Mouse (Mus musculus) limb, embryonic 11.5 days (tissue): ENCODE data around the gene Zfand4. TPM values are rescaled to one million over a fixed set of nuclear protein-coding genes. Genes with fewer than 3 reads are reported as not detected.
A peak's percentile ranks its signal among the peaks of the same experiment; 100 is the strongest.

Experiments
- ATAC-seq: fragments of 200-750 bp; cut with Nextera tagmentation; 2 replicates; pipeline ENCODE4 v1.8.0; 2017; ENCODE audit warnings: low read depth; ENCODE audit not compliant: insufficient number of reproducible peaks, low FRiP score, low TSS enrichment
- DNase-seq: peaks from one replicate; pipeline ENCODE4 v3.0.0-alpha.2; 2015; ENCODE audit warnings: low spot score
- H3K27ac ChIP-seq: fragments of 300-500 bp; sonication (generic); replicated peaks from 2 replicates; pipeline ENCODE4 v1.5.1; 2014; ENCODE audit warnings: low read depth, mild to moderate bottlenecking, low read length
- H3K27me3 ChIP-seq: fragments of 300-500 bp; sonication (generic); 2 replicates; pipeline ENCODE4 v1.6.1; 2014; ENCODE audit warnings: mild to moderate bottlenecking, low read length, mixed read lengths; ENCODE audit not compliant: control insufficient read depth, insufficient read depth
- H3K36me3 ChIP-seq: fragments of 300-500 bp; sonication (generic); 2 replicates; pipeline ENCODE4 v1.6.1; 2014; ENCODE audit warnings: mild to moderate bottlenecking, low read length, moderate library complexity, mixed read lengths; ENCODE audit not compliant: control insufficient read depth, insufficient read depth
- H3K4me1 ChIP-seq: fragments of 300-500 bp; sonication (generic); 2 replicates; pipeline ENCODE4 v1.6.1; 2014; ENCODE audit warnings: low read length, mixed read lengths; ENCODE audit not compliant: control insufficient read depth, insufficient read depth
- H3K4me2 ChIP-seq: fragments of 300-500 bp; sonication (generic); 2 replicates; pipeline ENCODE4 v1.6.1; 2014; ENCODE audit warnings: low read depth, mild to moderate bottlenecking, moderate library complexity; ENCODE audit not compliant: severe bottlenecking
- H3K4me3 ChIP-seq: fragments of 300-500 bp; sonication (generic); 2 replicates; pipeline ENCODE4 v1.5.1; 2014; ENCODE audit warnings: low read depth, low read length
- H3K9ac ChIP-seq: fragments of 300-500 bp; sonication (generic); 2 replicates; pipeline ENCODE4 v1.6.1; 2014; ENCODE audit warnings: mild to moderate bottlenecking, low read length
- H3K9me3 ChIP-seq: fragments of 300-500 bp; sonication (generic); 2 replicates; pipeline ENCODE4 v1.6.1; 2016; ENCODE audit warnings: low read length; ENCODE audit not compliant: control insufficient read depth
- WGBS: fragments of 180-500 bp; shearing (Covaris S2); extraction: QIAGEN DNeasy Blood & Tissue Kit; methylation state at CpG from one replicate; pipeline ENCODE4 v1.1.7; 2014; 5-methylcytosine and 5-hydroxymethylcytosine counted together
- polyA plus RNA-seq: library from polyadenylated mRNA; unstranded; fragments of >200 nt; fragmentation: Nextera tagmentation; extraction: Ambion mirVana; gene quantifications from 2 replicates; pipeline ENCODE4 v1.2.1, GENCODE M21; 2014

Zfand4 gene
- polyA plus RNA-seq, 1 experiment from 2014 or later: 6.9 TPM

DNA sequence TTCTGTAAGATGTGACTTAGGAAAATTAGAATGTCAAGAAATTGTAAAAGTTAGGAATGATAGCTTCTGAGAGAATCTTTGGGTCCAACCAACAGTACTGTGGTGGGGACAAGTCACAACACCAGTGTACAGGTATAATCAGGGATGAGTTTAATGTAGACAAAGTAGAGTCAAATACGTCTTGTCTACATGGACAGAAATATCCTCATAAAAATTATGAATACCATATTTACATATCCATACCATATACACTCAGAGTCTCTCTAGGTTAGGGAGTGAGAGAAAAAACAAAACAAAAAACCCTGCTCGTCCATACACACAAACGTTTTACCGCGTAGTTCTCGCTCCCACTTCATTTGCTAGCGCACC lies 73.4 kb downstream of the Zfand4 start:
- Histone ChIP-seq H3K9ac (peak overlapping the region; percentile 83), H3K9me3 (no peaks in the 10 kb centered on the region), H3K4me2 (peak overlapping the region; percentile 54), H3K27me3 (no peaks in the 10 kb centered on the region), H3K4me1 (no peaks in the 10 kb centered on the region), H3K36me3 (no peaks in the 10 kb centered on the region; the same call in 1 of the 2 replicates), H3K27ac (no peak overlapping the region), H3K4me3 (peak overlapping the region; percentile 88)
- peak; percentile 45 for ATAC-seq
- WGBS: 4% methylated on average over 7 of the region's 7 CpGs
- DNase-seq: no peak

DNA sequence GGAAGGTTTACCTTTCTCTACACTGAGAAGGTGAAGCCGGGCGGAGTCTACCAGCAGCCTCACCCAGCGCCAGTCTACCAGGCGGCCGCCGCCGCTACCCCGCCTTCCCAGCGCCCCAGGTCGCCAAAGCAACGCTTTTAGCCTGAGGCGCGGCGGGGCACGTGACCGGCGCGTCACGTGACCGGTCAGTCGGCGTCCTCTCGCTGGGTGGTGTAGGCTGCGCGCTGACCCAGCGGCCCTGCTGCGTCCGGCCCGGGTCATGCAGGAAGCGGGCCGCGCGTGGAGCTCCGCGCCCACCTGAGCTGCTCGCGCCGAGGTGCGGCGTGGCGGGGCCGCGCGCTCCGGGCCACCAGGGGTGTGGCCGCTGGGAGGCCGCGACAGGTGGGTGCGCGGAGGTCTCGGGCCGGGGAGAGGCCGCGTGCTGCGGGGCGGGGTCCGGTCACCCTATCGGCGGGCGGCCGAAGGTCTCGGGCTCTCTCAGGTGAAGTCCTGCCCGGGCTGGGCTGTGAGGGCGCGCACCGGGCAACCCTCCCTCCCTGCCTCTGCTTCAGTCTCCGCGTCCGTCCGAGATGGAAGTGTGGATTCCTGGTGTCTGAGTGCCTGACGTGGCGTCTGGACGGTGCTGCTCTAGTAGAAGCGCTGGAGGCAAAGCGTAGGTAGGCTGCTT lies 73.9 kb downstream of the Zfand4 start, which contains the start of gene March8:
TSS of gene March8 (plus strand) at position 190 of the 667 bp plus-strand sequence.
- 0% methylated on average over 67 of the region's 75 CpGs for WGBS
- H3K27me3 ChIP-seq: no peaks in the 10 kb centered on the region
- no peaks in the 10 kb centered on the region for H3K4me1 ChIP-seq
- no peaks in the 10 kb centered on the region; the same call in 1 of the 2 replicates for H3K36me3 ChIP-seq
- ATAC-seq: peak; percentile 97
- peak within 1 kb of the TSS; percentile 54 for H3K4me2 ChIP-seq
- peak; percentile 94 for DNase-seq
- H3K4me3 ChIP-seq: peak within 1 kb of the TSS; percentile 88
- H3K27ac ChIP-seq: no peak within 1 kb of the TSS
- H3K9ac ChIP-seq: peak within 1 kb of the TSS; percentile 83
- H3K9me3 ChIP-seq: no peaks in the 10 kb centered on the region

DNA sequence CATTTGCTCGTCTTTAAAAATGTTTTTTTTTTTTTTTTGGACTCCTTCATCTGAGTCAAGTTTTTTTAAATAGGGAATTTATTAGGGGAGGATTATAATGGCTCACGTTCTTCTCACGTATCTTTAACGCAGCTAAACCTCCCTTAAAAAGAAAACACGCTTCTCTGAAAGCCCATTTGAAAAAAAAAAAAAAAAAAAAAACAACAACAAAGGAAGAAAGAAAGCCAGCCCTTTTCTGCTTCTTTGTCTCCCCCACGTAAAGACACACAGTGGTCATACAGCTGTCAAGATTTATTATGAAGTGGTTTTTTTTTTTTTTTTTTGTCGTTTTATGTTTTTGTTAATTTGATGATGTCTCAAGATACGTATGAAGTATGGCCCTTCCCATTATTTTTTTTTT lies 74.5 kb downstream of the Zfand4 start:
- Histone ChIP-seq H3K4me2 (peak overlapping the region; percentile 54), H3K27ac (no peak overlapping the region), H3K4me1 (no peaks in the 10 kb centered on the region), H3K9ac (peak overlapping the region; percentile 83), H3K9me3 (no peaks in the 10 kb centered on the region), H3K4me3 (peak overlapping the region; percentile 88), H3K27me3 (no peaks in the 10 kb centered on the region), H3K36me3 (no peaks in the 10 kb centered on the region; the same call in 1 of the 2 replicates)
- 10% methylated on average over 8 of the region's 8 CpGs for WGBS
- DNase-seq (no peak), ATAC-seq (no peak)

DNA sequence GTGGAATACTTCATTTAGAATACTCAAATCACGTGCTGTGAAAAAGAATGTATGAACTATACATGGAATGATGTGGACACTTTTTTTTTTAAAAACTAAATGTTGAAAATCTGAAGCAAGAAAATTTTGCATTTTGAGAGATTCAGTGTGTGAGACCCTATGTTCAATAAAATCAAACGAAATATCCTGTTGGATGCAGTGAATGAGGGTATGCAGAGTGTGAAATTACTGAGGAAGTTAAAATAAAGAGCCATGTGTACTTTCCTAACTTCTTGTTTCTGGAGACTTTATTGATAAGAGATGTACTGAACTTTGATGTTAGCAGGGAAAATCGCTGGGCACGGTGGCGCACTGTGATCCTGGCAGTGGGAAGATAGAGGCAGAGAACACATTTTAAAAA lies 75.1 kb downstream of the Zfand4 start:
- WGBS: 91% methylated on average over 5 of the region's 5 CpGs
- no peak overlapping the region for H3K4me2 ChIP-seq

DNA sequence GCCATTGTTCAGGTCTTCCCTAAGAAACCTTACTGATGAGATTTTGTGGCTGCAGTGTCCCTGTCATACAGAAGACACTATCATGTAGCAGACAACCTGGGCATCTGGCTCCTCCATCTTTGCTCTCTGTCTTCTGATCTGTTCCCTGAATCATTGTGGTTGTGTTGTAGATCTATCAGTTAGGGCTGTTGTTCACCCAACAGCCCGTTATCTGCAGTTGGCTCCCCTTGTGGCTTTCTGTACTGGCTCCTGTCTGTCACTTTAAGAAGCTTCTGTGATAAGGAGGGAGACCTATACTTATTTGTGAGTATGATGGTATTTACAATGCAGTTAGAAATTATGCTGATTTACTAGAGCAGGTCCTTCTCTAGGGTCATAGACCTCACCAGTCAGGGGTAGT lies 76.5 kb downstream of the Zfand4 start:
- Histone ChIP-seq H3K4me2 (no peak overlapping the region), H3K27ac (no peak overlapping the region), H3K9me3 (no peaks in the 10 kb centered on the region), H3K27me3 (no peaks in the 10 kb centered on the region), H3K4me1 (no peaks in the 10 kb centered on the region), H3K9ac (no peak overlapping the region), H3K36me3 (no peaks in the 10 kb centered on the region; the same call in 1 of the 2 replicates), H3K4me3 (no peak overlapping the region)
- 97% methylated on average over 1 of the region's 1 CpGs for WGBS
- no peak for ATAC-seq
- DNase-seq: no peak

More for the DNA sequence above, 75.1 kb downstream of the Zfand4 start:
- no peaks in the 10 kb centered on the region; the same call in 1 of the 2 replicates for H3K36me3 ChIP-seq
- ATAC-seq (no peak), DNase-seq (no peak)
- no peak overlapping the region for H3K4me3 ChIP-seq
- no peak overlapping the region for H3K27ac ChIP-seq
- H3K27me3 ChIP-seq: no peaks in the 10 kb centered on the region
- no peaks in the 10 kb centered on the region for H3K9me3 ChIP-seq
- H3K4me1 ChIP-seq: no peaks in the 10 kb centered on the region
- H3K9ac ChIP-seq: no peak overlapping the region

DNA sequence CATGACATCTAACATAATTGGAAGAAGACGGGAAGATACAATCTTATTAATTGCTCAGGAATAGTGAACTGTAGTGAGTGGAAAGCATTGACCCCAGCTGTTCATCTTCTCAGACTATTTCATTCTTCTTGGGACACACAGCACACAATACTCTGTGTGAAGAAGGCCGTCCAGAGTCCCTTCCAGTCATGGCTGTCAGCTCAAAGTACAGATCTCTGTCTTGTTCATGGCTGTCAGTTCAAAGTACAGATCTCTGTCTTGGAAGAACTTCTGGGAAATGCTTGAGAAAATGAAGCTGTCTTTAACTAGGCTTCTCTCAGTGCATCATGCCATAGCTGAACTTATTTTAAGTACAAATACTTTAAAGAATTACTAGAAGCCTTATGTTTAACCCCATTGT lies 83.9 kb downstream of the Zfand4 start:
- H3K27ac ChIP-seq: no peak overlapping the region
- H3K27me3 ChIP-seq: no peaks in the 10 kb centered on the region
- H3K4me3 ChIP-seq: no peak overlapping the region
- no peak overlapping the region for H3K9ac ChIP-seq
- DNase-seq (no peak), ATAC-seq (no peak)
- H3K4me2 ChIP-seq: no peak overlapping the region
- WGBS: 81% methylated on average over 2 of the region's 2 CpGs
- no peaks in the 10 kb centered on the region for H3K4me1 ChIP-seq
- no peaks in the 10 kb centered on the region for H3K9me3 ChIP-seq
- no peaks in the 10 kb centered on the region for H3K36me3 ChIP-seq

DNA sequence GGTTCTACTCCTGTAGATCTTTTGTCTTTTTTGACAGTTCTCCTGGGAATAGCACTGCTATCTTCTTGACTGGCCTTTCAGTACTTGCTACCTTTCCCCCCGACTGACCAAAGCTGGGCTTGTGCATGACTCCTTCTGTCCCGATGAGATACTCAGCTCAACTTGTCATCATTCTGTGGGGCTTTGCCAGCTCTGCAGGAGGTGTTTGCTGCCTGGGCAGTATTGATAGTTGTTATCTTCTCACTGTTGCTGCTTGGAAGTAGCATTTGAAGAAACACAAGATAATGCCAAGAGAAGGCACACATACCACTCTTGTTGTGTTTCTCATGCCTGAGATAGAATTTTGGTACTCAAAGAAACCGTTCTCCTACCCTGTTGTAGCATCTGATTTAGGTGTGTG lies 86.0 kb downstream of the Zfand4 start:
- Histone ChIP-seq H3K4me3 (no peak overlapping the region), H3K4me2 (no peak overlapping the region), H3K36me3 (no peaks in the 10 kb centered on the region), H3K27me3 (no peaks in the 10 kb centered on the region), H3K9ac (no peak overlapping the region), H3K9me3 (no peaks in the 10 kb centered on the region), H3K4me1 (no peaks in the 10 kb centered on the region), H3K27ac (no peak overlapping the region)
- 84% methylated on average over 3 of the region's 3 CpGs for WGBS
- ATAC-seq: no peak
- DNase-seq: no peak

DNA sequence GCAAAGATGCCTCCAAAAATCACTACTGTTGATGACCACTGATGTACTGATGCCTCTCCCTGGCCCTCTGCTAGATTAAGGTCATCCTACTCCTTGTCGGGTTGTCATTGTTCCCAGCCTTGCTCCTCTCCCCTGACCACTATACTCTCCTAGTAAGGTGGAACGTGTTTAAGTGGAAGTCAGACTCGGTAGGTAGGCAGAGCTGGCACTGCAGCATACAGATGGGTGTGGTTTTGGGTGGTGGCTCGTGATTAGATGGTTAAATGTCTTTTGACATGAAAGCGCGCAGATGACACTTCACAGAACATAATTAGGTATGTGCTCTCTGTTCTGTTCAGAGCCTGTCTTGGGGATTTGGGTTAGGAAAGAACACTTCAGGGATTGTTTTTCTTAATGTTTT lies 86.6 kb downstream of the Zfand4 start:
- Histone ChIP-seq H3K9me3 (no peaks in the 10 kb centered on the region), H3K4me2 (no peak overlapping the region), H3K9ac (no peak overlapping the region), H3K4me3 (no peak overlapping the region), H3K27ac (no peak overlapping the region), H3K27me3 (no peaks in the 10 kb centered on the region), H3K4me1 (no peaks in the 10 kb centered on the region), H3K36me3 (no peaks in the 10 kb centered on the region)
- WGBS: 88% methylated on average over 6 of the region's 6 CpGs
- DNase-seq (no peak), ATAC-seq (no peak)

DNA sequence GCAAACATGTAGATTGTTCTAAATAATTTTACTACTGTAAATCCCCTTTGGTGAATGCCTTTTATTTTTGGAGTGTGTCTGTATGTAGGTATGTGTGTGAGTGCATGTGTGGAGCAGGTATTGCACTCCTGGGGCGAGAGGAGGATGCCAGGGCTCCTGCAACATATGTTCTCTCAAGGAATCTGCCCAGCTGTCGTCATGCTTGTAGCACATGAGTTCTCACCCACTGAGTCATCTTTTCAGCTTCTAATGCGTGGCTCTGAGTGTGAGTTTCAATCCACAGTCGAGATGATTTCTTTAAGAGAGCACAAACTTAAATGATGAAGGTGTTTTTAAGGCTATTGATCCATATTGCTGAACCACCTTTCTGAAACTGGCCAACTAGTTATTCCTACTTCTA lies 87.5 kb downstream of the Zfand4 start:
- Histone ChIP-seq H3K4me2 (no peak overlapping the region), H3K4me3 (no peak overlapping the region), H3K9me3 (no peaks in the 10 kb centered on the region), H3K27me3 (no peaks in the 10 kb centered on the region), H3K4me1 (no peaks in the 10 kb centered on the region), H3K27ac (no peak overlapping the region), H3K9ac (no peak overlapping the region), H3K36me3 (no peaks in the 10 kb centered on the region)
- ATAC-seq (no peak), DNase-seq (no peak)
- WGBS: 86% methylated on average over 4 of the region's 4 CpGs
